Mouse (Mus musculus) forebrain, embryonic 12.5 days (tissue): ENCODE results near the gene Gm960. TPM values are rescaled to one million over a fixed set of nuclear protein-coding genes. Genes with fewer than 3 reads are reported as not detected.

Experiments
- ATAC-seq: fragments of 200-750 bp; cut with Nextera tagmentation; 2 replicates; pipeline ENCODE4 v1.8.0; 2017; ENCODE audit warnings: moderate TSS enrichment; ENCODE audit not compliant: low FRiP score
- H3K27ac ChIP-seq: fragments of 300-500 bp; sonication (generic); 2 replicates; pipeline ENCODE4 v1.5.1; 2016; ENCODE audit warnings: mild to moderate bottlenecking
- H3K27me3 ChIP-seq: fragments of 300-500 bp; sonication (generic); 2 replicates; pipeline ENCODE4 v1.6.1; 2016; ENCODE audit warnings: mild to moderate bottlenecking
- H3K36me3 ChIP-seq: fragments of 300-500 bp; sonication (generic); replicated peaks from 2 replicates; pipeline ENCODE4 v1.6.1; 2016; ENCODE audit warnings: mild to moderate bottlenecking
- H3K4me1 ChIP-seq: fragments of 300-500 bp; sonication (generic); 2 replicates; pipeline ENCODE4 v1.6.1; 2016
- H3K4me2 ChIP-seq: fragments of 300-500 bp; sonication (generic); 2 replicates; pipeline ENCODE4 v1.6.1; 2016; ENCODE audit warnings: mild to moderate bottlenecking, moderate library complexity
- H3K4me3 ChIP-seq: fragments of 300-500 bp; sonication (generic); replicated peaks from 2 replicates; pipeline ENCODE4 v1.5.1; 2016; ENCODE audit warnings: mild to moderate bottlenecking
- H3K9ac ChIP-seq: fragments of 300-500 bp; sonication (generic); 2 replicates; pipeline ENCODE4 v1.6.1; 2016; ENCODE audit warnings: mild to moderate bottlenecking
- H3K9me3 ChIP-seq: fragments of 300-500 bp; sonication (generic); 2 replicates; pipeline ENCODE4 v1.6.1; 2016
- WGBS: fragments of 180-500 bp; shearing (Covaris S2); methylation state at CpG from one replicate; pipeline ENCODE4 v1.1.7; 2016; 5-methylcytosine and 5-hydroxymethylcytosine counted together
- polyA plus RNA-seq: library from polyadenylated mRNA; unstranded; fragments of >200 nt; fragmentation: Nextera tagmentation; extraction: Ambion mirVana; gene quantifications from 2 replicates; pipeline ENCODE4 v1.2.1, GENCODE M21; 2016

The Gm960 gene
- 4.5 and 5.4 TPM in 2 replicates for polyA plus RNA-seq

GRCm38 (mm10) chr19:4698205-4698677 lies at the start of gene Gm960:
Gene Gm960 (minus strand): TSS chr19:4698668.
- ATAC-seq: peak; percentile 88
- Histone ChIP-seq H3K9ac (peak within 1 kb of the TSS; percentile 57), H3K27ac (peak within 1 kb of the TSS; percentile 63), H3K27me3 (peaks cover 39% of the 10 kb centered on the region), H3K4me2 (peak within 1 kb of the TSS; percentile 69), H3K4me1 (peaks cover 12% of the 10 kb centered on the region; the same call in 1 of the 2 replicates), H3K36me3 (no peaks in the 10 kb centered on the region), H3K9me3 (no peaks in the 10 kb centered on the region), H3K4me3 (peak within 1 kb of the TSS; percentile 53)
- WGBS: under 1% methylated on average over 40 of the region's 40 CpGs

DNA sequence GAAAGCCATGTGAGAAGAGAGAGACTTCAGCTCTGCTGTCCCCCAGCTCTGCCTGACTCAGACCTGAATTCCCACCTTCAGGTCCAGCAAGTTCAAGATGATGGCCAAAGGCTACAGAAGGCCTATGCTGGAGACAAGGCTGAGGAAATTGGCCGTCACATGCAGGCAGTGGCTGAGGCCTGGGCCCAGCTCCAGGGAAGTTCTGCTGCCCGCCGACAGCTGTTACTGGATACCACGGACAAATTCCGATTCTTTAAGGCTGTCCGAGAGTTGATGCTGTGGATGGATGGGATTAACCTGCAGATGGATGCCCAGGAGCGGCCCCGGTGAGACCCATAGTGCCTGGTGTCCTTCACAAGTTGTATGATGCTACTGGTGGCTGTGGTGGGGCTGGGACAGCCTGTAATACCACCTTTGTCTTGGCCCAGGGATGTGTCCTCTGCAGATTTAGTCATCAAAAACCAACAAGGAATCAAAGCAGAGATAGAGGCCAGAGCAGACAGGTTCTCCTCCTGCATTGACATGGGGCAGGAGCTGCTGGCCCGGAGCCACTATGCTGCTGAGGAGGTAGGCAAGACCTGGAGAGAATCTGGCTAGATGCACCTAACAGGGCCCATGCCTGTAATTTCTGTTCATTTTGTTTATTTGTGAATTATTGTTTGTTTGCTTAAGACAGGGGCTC lies 49.3 kb upstream of the Gm960 start:
- WGBS: 92% methylated on average over 9 of the region's 9 CpGs
- H3K36me3 ChIP-seq: peaks cover 87% of the 10 kb centered on the region

DNA sequence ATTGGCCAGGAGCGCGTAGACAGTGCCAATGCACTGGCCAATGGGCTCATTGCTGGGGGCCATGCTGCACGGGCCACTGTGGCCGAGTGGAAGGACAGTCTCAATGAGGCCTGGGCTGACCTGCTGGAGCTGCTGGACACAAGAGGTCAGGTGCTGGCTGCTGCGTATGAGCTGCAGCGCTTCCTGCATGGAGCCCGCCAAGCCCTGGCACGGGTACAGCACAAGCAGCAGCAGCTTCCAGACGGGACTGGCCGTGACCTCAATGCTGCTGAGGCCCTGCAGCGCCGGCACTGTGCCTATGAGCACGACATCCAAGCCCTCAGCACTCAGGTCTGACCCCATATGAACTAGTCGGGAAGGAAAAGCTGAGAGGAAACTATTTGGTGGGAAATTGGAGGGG lies 48.1 kb upstream of the Gm960 start:
- no peak for ATAC-seq
- peaks cover 90% of the 10 kb centered on the region for H3K36me3 ChIP-seq
- WGBS: 90% methylated on average over 14 of the region's 14 CpGs
- no peaks in the 10 kb centered on the region for H3K9me3 ChIP-seq
- no peak overlapping the region for H3K4me2 ChIP-seq
- H3K27me3 ChIP-seq: no peaks in the 10 kb centered on the region
- no peak overlapping the region for H3K9ac ChIP-seq
- H3K4me1 ChIP-seq: no peaks in the 10 kb centered on the region
- 0 out of 2 replicates have a peak overlapping the region, but pooled peaks have one; percentile 8 for H3K27ac ChIP-seq
- H3K4me3 ChIP-seq: no peak overlapping the region

More for the DNA sequence above, 49.3 kb upstream of the Gm960 start:
- no peak overlapping the region for H3K9ac ChIP-seq
- ATAC-seq: no peak
- no peak overlapping the region for H3K4me2 ChIP-seq
- no peaks in the 10 kb centered on the region for H3K9me3 ChIP-seq
- no peak overlapping the region for H3K27ac ChIP-seq
- no peaks in the 10 kb centered on the region for H3K27me3 ChIP-seq
- H3K4me1 ChIP-seq: no peaks in the 10 kb centered on the region
- no peak overlapping the region for H3K4me3 ChIP-seq

DNA sequence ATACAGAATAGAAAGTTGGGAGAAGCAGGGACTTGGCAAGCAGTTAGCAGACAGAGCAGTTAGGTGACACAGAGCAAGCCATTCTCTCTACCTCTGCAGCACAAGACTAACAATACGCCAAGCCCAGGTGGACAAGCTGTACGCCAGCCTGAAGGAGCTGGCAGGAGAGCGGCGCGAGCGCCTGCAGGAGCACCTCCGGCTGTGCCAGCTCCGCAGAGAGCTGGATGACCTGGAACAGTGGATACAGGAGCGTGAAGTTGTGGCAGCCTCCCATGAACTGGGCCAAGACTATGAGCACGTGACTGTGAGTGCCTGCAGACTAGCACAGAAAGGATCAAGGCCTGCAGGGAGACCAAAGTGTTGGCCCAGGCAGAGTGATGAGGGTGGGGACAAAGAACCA lies 47.2 kb upstream of the Gm960 start:
- H3K9me3 ChIP-seq: no peaks in the 10 kb centered on the region
- no peaks in the 10 kb centered on the region for H3K27me3 ChIP-seq
- no peak overlapping the region for H3K9ac ChIP-seq
- H3K27ac ChIP-seq: no peak overlapping the region
- H3K4me1 ChIP-seq: no peaks in the 10 kb centered on the region
- no peak overlapping the region for H3K4me3 ChIP-seq
- no peak for ATAC-seq
- H3K36me3 ChIP-seq: peaks cover 90% of the 10 kb centered on the region
- no peak overlapping the region for H3K4me2 ChIP-seq
- 94% methylated on average over 10 of the region's 10 CpGs for WGBS

DNA sequence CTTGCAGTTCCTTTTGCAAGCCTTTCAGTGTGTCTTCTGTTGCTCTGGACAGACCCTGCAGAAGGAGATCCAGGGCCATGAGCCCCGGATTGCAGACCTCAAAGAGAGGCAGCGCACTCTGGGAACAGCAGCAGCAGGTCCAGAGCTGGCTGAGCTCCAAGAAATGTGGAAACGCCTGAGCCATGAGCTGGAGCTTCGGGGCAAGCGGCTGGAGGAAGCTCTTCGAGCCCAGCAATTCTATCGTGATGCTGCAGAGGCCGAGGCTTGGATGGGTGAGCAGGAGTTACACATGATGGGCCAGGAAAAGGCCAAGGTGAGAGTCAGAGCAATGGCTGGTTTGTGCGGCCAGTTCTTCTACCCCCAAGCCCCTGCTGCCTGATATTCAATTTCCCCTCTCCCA lies 46.6 kb upstream of the Gm960 start:
- Histone ChIP-seq H3K4me2 (no peak overlapping the region), H3K9me3 (no peaks in the 10 kb centered on the region), H3K4me1 (no peaks in the 10 kb centered on the region), H3K27ac (no peak overlapping the region), H3K36me3 (peaks cover 89% of the 10 kb centered on the region), H3K27me3 (no peaks in the 10 kb centered on the region), H3K9ac (no peak overlapping the region), H3K4me3 (no peak overlapping the region)
- ATAC-seq: no peak
- WGBS: 87% methylated on average over 9 of the region's 9 CpGs

GRCm38 (mm10) chr19:4744026-4744425 lies 45.6 kb upstream of the Gm960 start:
- no peaks in the 10 kb centered on the region for H3K27me3 ChIP-seq
- no peak overlapping the region for H3K27ac ChIP-seq
- H3K4me1 ChIP-seq: no peaks in the 10 kb centered on the region
- 87% methylated on average over 14 of the region's 14 CpGs for WGBS
- peaks cover 89% of the 10 kb centered on the region for H3K36me3 ChIP-seq
- H3K9me3 ChIP-seq: no peaks in the 10 kb centered on the region
- H3K4me3 ChIP-seq: no peak overlapping the region
- H3K4me2 ChIP-seq: no peak overlapping the region
- ATAC-seq: no peak
- no peak overlapping the region for H3K9ac ChIP-seq

DNA sequence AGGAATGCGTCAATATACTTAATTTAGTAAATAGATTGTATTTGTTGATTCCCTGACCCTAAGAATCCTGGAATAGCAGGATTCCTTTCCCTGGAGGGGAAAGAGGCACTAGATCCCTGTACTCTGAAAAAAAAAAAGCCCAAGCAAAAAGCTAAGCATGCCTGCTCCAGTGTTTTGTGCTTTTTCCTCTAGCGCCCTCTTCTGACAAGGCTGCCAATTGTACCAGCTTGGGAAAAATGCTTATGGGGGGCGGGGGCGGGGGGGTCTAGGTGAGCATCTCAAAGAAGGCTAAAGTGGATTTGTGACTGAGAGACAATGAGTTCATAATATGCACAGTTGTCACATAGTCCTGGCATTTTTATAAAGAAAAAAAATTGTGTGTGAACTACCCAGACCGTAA lies 45.1 kb upstream of the Gm960 start:
- ATAC-seq: no peak
- 41% methylated on average over 5 of the region's 5 CpGs for WGBS

DNA sequence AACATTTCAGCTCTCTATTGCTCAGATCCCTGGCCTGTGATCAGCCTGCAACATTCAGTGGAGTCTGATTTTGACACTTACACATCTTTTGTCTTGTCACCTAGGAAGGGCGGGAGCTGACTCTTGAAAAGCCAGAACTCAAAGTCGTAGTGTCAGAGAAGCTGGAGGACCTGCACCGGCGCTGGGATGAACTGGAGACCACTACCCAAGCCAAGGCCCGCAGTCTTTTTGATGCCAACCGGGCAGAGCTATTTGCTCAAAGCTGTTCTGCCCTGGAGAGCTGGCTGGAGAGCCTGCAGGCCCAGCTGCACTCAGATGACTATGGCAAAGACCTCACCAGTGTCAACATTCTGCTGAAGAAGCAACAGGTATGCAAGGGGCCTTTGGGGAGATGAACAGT lies 43.8 kb upstream of the Gm960 start:
- Histone ChIP-seq H3K4me1 (no peaks in the 10 kb centered on the region), H3K36me3 (peaks cover 85% of the 10 kb centered on the region), H3K9ac (no peak overlapping the region), H3K9me3 (no peaks in the 10 kb centered on the region), H3K27ac (no peak overlapping the region), H3K27me3 (no peaks in the 10 kb centered on the region), H3K4me2 (no peak overlapping the region), H3K4me3 (no peak overlapping the region)
- ATAC-seq: no peak
- 85% methylated on average over 6 of the region's 6 CpGs for WGBS

More for the DNA sequence above, 45.1 kb upstream of the Gm960 start:
- H3K27me3 ChIP-seq: no peaks in the 10 kb centered on the region
- no peaks in the 10 kb centered on the region for H3K9me3 ChIP-seq
- H3K4me3 ChIP-seq: no peak overlapping the region
- H3K36me3 ChIP-seq: peaks cover 86% of the 10 kb centered on the region
- no peak overlapping the region for H3K4me2 ChIP-seq
- no peaks in the 10 kb centered on the region for H3K4me1 ChIP-seq
- H3K9ac ChIP-seq: no peak overlapping the region
- no peak overlapping the region for H3K27ac ChIP-seq

DNA sequence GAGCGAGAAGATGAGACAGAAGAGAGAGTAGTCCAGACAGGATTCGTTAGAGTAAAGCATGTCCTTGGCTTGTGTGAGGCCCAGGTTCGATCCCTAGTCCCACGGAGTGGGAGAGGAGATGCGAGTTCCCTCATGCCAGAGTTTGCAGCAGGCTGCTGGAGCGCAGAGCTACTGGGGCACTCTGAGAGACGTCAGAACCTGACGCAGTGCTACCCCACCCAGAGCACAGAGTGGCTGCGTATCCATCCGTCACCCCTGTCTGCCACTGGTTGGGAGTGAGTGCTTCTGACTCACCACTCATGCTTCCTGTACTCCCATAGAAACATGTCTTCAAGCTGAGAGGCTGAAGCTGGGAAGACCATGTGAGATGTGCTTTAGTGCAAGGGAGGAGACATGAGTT lies 43.0 kb upstream of the Gm960 start:
- Histone ChIP-seq H3K4me2 (no peak overlapping the region), H3K27me3 (no peaks in the 10 kb centered on the region), H3K9me3 (no peaks in the 10 kb centered on the region), H3K4me3 (no peak overlapping the region), H3K36me3 (peaks cover 84% of the 10 kb centered on the region), H3K4me1 (no peaks in the 10 kb centered on the region), H3K27ac (no peak overlapping the region), H3K9ac (no peak overlapping the region)
- 86% methylated on average over 10 of the region's 10 CpGs for whole genome bisulfite sequencing
- ATAC-seq: no peak

GRCm38 (mm10) chr19:4739762-4740161 lies 41.3 kb upstream of the Gm960 start:
- Histone ChIP-seq H3K9ac (no peak overlapping the region), H3K4me3 (no peak overlapping the region), H3K4me1 (no peaks in the 10 kb centered on the region), H3K9me3 (no peaks in the 10 kb centered on the region), H3K36me3 (peaks cover 76% of the 10 kb centered on the region), H3K27me3 (no peaks in the 10 kb centered on the region), H3K4me2 (no peak overlapping the region), H3K27ac (no peak overlapping the region)
- ATAC-seq: no peak
- 90% methylated on average over 5 of the region's 5 CpGs for WGBS

DNA sequence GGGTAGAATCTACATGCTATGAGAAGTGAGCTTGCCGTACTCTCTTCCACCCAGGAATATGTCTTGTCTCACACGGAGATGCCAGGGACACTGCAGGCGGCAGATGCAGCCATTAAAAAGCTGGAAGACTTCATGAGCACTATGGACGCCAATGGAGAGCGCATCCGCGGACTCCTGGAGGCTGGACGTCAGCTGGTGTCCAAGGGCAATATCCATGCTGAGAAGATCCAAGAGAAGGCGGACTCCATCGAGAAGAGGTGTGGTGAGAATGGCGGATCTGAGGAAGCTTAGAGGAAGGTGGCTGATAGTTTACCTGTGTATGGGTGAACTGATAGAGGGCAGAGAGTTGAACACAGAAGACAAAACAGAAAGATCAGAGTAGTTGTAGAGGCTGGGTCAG lies 40.6 kb upstream of the Gm960 start:
- no peak overlapping the region for H3K9ac ChIP-seq
- no peak overlapping the region for H3K4me3 ChIP-seq
- H3K9me3 ChIP-seq: no peaks in the 10 kb centered on the region
- H3K27ac ChIP-seq: no peak overlapping the region
- no peaks in the 10 kb centered on the region for H3K27me3 ChIP-seq
- 92% methylated on average over 11 of the region's 11 CpGs for WGBS
- ATAC-seq: no peak
- H3K36me3 ChIP-seq: peaks cover 76% of the 10 kb centered on the region
- no peak overlapping the region for H3K4me2 ChIP-seq
- no peaks in the 10 kb centered on the region for H3K4me1 ChIP-seq

GRCm38 (mm10) chr19:4737866-4738265 lies 39.4 kb upstream of the Gm960 start:
- no peak for ATAC-seq
- Histone ChIP-seq H3K4me2 (no peak overlapping the region), H3K27me3 (no peaks in the 10 kb centered on the region), H3K36me3 (peaks cover 83% of the 10 kb centered on the region), H3K27ac (no peak overlapping the region), H3K4me1 (no peaks in the 10 kb centered on the region), H3K4me3 (no peak overlapping the region), H3K9ac (no peak overlapping the region), H3K9me3 (no peaks in the 10 kb centered on the region)
- 94% methylated on average over 13 of the region's 13 CpGs for WGBS

DNA sequence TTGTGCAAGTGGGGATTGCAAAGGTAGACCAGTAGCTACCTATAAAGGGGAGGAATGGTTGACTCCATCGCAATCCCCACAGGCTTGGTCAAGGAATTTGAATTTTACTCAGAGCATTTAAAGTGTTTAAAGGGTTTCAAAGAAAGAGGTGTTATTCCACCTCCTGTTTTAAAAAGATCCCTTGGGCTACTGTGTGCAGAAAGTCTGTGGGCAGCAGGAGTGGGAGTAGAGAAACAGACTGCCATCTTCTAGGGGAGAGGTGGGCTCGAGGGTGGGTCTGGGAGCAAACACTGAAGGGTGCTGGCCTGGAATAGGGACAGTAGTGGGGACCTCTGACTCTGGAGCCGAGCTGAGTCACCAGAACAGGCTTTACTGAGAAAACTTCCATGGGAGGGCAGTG lies 34.6 kb upstream of the Gm960 start:
- no peaks in the 10 kb centered on the region for H3K27me3 ChIP-seq
- no peak overlapping the region for H3K4me3 ChIP-seq
- 95% methylated on average over 3 of the region's 3 CpGs for WGBS
- H3K36me3 ChIP-seq: peaks cover 83% of the 10 kb centered on the region
- H3K9ac ChIP-seq: no peak overlapping the region
- no peaks in the 10 kb centered on the region for H3K4me1 ChIP-seq
- no peak overlapping the region for H3K27ac ChIP-seq
- H3K9me3 ChIP-seq: no peaks in the 10 kb centered on the region
- no peak overlapping the region for H3K4me2 ChIP-seq
- no peak for ATAC-seq
